Mouse (Mus musculus) forelimb bud, embryonic 11.5 days (tissue): Measurements from ENCODE around the gene Tpst1.

Experiments
- DNase-seq: peaks from one replicate; pipeline ENCODE4 v3.0.0-alpha.2; 2012; ENCODE audit warnings: low read depth, low spot score

Gene Tpst1

DNA sequence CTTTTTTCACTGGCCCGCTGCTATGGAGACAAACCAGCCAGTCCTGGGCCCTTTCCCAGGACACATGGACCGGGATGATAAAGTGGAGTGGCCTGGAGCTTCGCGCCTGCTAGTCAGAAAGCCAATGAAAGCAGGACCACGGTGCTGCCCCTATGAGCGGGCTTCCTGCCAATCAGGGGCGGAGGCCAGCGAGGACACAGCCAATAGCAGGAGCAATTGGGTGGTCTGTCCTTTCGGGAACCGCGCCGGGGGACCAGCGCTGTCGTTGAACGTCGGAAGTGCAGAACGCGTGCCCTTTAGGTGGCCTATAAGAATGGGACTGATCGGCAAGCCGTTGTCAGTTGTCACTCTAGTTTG lies 70.8 kb downstream of the Tpst1 start:
- DNase-seq: peak; percentile 61

DNA sequence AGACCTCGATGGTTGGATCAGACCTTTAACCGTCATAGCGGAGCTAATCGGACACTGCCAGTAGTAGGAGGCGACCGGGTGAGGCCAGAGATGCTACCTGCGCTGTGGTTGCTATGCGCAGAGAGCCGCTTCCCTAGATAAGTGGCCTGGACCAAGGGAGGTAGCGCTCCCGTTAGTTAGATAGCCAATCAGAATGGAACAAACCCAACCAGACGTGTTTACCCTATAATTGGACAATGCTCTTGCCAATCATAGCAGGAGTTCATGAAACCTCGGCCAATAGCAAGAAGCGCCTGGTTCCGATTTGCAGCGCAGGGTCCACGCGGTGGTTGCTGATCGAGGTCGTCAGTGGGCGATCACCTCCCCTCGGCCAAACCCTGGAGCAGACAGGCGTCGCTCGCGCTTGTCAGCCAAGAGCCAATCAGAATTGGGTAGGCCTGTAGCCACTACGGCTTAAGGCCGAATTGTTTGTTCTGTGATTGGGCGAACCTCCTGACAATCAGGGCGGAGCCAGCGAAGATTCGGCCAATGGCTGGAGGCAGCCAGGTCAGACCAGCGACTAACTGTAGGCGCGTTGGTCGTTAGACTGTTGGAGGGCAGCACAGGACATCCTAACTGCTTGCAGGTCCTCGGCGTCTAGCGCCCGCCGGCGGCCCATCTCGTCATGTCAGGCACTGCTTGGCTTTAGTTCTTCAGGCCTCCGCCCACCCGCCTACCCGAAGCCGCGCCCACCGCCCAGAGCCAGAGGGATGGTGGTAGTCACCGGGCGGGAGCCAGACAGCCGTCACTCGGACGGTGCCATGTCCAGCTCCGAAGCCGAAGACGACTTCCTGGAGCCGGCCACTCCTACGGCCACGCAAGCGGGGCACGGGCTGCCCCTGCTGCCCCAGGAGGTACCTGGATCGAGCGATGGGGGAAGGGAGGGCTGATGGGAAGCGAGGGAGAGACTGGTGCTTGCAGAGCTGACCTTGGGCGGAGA lies 71.5 kb downstream of the Tpst1 start, which contains the start of gene Kctd7:
Gene Kctd7 (plus strand): TSS at position 528 of the 979 bp plus-strand sequence.
- peak; percentile 98 for DNase-seq

DNA sequence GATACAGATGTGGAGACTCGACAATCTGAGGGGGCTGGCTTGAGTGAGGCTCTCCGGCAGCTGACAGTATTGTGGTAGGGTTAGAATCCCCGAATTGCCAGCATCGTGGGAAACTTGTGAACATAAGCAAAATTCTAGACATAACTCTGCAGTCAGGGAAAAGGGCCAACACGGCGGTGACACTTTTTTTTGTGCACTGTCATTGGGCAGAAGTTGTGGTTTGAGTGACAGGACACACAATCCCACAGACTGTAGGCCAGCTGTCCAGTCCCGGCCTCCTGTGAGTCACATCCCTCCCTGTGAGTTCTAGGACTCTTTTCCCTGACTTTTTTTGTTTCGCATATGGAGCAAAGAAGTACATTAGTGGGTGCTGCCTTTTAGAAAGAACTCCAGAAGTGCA lies 72.8 kb downstream of the Tpst1 start:
- DNase-seq: no peak

DNA sequence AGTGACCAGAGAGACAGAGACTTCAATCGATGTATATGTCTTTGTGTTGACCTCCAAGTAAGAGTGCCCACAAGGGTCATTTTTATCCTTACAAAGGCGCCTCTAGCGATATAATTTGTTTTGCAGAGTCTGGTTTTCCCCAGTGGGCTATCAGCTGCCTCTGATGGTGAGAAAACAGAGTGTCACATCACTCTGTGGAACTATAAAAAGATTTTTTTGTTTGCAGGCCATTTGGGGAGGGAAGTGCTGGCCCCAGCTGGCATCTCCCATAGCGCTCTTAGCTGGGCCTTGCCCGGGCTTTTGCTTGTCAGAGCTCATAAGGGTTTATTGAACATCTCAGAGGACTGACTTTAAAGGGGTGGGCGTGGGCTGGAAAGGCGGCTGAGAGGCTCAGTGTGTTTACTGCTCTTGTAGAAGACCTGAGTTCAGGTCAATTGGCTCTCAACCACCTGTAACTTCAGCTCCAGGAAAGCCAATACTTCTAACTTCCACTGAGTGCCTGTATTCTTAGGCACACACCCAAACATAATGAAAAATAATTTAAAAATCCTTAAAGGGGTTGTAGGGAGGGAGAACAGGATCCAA lies 76.7 kb downstream of the Tpst1 start:
- DNase-seq: no peak

DNA sequence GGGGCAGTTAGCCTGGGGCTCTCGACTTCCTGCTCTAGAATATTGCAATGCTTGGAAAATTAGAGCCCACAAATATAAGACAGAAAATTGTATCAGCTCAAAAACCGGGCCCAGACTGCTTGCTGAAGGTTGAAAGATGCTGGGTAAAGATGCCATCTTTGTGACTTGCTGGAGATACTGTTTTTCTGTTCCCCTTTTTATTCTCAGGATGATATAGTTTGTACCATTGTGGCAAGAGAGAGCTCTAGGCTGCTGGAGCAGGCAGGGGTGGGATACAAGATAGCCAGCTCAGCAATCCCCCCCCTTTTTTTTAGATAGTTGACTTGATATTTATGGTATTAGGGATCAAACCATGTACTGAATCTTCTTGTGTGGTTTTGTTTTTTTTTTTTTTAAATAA lies 81.2 kb downstream of the Tpst1 start:
- no peak for DNase-seq

DNA sequence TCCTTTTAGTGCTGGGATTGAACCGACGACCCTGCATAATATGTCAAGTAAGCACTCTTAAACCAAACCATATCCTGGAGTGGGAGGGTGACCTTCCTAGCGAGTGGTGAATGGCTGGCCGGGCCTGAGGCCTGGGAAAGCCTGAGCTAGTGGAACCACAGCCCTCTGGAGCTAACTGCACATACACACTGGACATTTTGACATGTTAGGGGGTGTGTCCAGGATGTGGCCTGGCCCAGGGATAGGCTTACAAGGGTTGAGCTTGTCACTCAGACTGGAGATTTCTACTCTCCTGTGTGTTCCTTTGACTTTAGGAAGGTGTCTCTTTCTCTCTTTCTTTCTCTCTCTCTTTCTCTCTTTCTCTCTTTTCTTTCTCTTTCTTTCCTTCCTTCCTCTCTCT lies 85.4 kb downstream of the Tpst1 start:
- no peak for DNase-seq

DNA sequence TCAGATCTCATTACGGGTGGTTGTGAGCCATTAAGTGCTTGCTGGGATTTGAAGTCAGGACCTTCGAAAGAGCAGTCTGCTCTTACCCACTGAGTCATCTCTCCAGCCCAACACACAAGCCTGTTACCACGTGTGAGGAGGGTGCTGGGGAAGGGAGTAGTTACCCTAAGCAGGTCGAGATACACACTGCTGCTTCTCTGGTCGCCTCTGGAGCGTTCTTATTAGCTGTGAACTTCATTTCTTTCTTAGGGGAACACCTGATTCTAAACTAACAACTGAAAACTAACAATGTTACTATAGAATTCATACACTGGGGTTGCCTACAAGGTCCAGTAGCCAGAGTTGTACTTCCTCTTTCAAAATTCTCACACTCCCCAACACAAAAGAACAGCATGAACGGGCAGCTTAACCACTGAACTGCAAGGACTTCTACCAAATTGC lies 86.7 kb downstream of the Tpst1 start:
- no peak for DNase-seq

DNA sequence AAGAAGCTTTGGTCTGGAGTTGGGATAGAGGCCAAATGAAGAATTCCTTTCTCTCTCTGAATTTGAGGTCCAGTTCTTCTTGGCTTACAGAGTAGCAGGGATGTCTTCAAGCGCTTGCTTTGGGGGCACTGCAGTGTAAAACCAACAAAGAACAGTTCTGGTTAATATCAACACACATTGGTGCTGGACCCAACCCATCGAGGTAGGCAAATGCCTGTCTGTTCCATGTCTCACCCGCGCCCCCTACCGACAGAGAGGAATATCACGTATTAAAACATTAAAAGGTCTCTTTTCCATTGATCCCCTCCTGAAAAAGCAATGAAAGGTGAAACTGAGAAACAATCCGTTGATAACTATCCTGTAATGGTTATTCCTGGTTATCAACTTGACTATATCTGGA lies 90.5 kb downstream of the Tpst1 start:
- peak; percentile 62 for DNase-seq

DNA sequence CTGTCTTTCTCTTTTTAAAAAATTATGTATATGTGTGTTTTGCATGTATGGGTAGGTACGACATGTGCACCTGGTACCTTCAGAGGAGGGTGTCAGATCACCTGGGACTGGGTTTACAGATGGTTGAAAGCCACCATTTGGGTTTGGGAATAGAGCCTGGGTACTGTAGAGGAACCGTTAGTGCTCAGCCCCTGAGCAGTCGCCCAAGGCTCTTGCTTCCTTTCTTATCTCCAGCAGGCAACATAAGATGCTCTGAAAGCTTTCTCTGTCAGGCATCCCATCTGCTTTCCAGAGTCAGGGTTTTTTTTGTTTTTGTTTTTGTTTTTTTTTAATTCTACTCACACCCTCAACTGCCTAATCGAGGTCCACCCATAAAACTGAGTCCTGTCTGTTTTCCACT lies 92.1 kb downstream of the Tpst1 start:
- no peak for DNase-seq

DNA sequence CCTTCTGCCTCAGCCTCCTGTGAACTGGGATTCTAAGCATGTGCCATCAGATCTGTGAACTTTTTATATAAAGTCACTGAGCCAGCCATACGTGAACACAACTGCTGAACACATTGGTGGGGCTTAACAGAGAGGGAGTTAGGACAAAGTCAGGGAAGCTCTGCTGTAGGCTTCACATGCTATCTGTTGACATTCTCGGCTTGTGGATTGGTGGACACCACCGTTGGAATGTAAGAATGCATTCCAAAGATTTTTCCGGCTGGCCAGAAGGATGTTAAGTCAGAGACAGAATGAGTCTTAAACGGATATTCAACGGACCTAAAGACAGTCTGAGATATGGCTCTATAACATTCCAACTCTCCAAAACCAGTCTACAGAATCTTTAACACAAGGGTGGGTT lies 96.0 kb downstream of the Tpst1 start:
- DNase-seq: no peak

DNA sequence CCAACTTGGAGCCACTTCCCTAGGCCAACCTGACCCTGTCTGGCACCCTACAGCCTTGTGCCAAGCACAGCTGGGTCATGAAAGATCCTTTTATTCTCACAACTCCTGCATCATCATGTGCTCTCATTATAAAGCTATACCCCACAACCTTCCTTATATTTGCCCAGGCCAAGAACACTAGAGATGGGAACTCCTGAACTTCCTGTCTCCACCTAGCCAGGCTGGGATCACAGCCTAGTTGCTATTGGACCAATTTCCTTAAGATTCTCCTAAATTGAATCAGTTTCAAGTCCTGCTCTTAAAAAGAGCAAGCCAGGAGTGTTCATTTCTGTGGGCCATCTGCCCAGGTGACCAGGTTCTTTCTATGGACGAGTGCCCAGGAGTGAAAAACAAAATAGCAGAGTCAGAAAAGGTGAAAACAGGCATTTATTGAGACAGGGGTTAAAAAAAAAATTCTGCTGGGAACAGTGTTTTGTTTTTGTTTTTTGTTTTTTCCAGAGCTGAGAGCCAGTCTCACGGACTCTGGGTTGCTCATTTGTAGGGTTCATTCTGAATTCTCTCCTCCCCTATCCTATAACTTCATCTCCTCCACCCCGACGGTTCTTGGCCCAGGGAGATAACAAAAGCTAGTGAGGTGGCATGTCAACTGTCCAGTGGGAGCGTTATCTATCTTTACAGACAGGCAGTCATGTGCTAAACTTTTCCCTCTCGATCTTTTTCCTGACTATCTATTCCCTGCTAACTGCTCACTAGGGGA lies 97.7 kb downstream of the Tpst1 start:
- DNase-seq: no peak

DNA sequence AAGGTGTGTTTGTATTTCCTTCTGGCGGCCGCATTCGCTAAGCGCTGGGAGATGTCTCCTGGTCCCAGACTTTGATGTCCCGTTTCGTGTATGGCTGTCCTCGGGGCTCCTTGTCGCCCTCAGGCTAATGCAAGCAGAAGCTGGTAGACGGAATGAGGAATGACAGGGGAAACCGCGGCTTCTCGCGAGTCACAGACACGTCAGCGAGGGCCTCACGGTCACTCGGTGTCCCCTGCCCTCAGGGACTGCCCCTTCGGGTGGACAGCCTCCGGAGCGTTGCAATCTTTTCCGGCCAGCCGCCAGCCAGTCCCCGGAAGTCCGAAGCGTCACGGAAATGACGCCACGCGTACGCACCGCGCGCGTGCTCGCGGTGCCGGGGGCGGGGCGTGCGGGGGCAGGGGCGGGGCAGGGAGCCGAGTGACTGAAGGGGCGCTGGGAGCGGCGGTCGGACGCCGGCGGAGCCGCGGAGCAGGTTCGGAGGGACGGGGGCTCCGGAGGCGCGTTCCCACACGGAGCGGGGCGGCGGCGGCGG lies 98.4 kb downstream of the Tpst1 start, which contains the start of gene Rabgef1:
Gene Rabgef1 (plus strand): TSS at position 376 of the 532 bp plus-strand sequence.
- peak; percentile 86 for DNase-seq

DNA sequence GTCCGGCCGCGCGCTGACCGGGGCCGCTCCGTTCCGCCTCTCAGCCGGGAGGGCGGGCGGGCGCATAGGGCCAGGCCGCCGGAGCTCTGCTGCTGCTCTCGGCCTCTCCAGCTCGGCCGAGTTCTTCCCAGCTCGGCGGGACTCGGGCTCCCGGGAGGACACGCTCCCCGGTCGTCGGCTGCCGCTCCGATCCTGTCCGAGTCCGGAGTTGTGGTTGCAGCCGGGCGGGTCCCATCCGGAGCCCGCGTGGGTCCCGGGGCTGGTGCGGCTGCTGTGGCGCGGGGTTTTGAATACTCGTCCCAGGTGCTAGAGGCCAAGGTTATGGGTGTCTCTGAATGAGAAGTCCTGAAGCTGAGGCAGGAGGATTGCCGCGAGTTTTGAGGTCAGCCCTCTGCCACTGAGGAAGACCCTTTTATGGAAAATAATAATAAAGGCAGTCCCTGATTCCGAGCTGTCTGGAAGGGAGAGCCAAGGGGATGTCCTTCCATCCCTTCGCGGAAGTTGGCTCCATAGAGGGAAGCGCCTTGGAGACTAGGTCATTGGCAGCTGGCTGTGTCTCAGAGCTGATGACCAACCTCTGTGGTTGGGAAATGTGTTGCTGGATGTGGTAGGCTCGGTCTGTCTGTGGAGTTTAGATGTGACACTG lies 99.0 kb downstream of the Tpst1 start:
- DNase-seq: peak; percentile 11

DNA sequence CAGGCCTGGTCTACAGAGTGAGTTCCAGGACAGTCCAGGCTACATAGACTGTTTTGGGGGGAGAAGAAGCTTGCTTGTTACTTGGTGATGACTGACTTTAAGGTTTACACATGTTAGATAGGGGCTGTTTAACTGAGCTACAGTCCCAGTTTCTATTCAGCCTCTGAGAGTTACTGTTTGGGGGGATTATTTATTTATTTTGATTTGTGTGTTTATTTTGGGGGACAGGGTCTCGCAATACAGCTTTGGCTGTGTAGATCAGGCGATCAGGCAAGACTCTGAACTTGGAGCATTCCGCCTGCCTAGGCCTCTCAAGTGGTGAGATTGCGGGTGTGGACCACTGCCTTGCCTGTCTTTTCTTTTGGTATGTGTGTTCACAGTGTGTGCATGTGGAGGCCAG lies 99.9 kb downstream of the Tpst1 start:
- DNase-seq: no peak

DNA sequence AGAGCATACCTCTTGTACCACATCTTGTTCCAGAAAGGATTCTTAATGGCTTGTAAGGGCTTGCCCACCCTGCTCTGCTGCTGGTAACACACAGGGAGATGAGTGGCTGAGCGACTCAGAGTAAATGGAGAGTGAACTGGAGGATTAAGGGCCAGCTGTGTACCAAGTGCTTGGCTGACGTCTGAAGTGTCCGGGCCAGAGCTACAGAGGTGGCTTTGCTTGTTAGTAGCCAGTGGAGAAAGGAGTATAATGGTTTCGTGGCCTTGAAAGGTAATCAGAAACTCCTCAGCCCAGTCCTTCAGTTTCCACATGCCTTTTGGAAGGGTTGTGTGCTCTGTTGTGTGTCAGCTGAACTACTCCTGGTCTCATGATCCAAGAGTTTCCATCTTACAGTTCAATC lies 104.7 kb downstream of the Tpst1 start:
- DNase-seq: no peak

DNA sequence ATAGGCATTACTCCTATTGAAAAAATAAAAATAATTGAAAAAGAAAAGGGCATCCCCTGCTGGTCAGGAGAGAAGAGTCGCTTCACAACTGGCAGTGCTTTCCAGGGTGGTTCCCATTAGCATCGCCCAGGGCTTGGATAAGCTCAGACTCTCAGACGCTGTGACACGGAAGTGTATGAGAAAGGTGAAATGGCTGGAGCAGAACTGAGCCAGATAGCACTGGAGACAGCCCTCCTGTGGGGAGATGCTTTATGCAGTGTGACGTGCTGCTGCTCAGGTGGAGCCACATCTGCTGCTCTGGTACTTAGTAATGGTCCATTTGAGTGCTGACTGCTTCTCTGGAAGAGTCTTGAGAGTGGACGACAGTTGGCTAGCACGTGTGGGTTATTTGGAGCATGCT lies 107.2 kb downstream of the Tpst1 start:
- no peak for DNase-seq

DNA sequence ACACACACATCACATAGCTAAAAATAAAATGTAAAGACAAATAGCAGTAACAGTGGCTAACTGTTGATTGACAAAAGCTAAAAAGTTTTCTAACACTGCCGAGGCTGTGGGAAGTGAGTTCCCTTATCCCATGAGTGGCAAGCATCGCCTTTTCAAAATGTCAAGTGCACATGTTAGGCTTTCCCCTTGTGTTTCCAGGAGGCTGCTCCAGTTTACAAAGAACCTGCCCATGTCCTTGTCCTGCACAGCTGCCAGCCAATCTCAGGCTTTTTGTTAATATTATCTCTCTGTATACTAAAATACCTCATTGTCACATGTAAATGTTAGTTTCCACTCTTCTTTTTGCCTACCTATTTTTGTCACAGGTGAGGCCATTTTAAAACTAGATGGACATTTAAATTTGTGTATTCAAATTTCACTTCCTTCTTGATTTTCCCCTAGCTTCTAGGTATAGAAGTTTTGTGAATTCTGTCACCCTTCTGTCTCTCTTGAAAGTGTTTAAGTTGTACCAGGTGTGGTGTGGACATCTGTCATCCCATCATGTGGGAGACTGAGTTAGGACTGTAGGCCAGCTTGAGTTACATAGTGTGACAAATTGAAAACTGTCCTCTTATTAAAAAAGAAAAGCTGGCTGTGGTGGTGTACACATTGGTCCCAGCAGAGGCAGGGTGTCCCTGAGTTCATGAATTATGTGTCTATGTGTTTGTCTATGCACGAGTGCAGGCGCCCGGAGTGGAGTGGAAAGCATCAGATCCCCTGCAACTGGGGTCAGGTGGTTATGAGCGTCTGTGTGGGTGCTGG lies 108.8 kb downstream of the Tpst1 start:
- no peak for DNase-seq

DNA sequence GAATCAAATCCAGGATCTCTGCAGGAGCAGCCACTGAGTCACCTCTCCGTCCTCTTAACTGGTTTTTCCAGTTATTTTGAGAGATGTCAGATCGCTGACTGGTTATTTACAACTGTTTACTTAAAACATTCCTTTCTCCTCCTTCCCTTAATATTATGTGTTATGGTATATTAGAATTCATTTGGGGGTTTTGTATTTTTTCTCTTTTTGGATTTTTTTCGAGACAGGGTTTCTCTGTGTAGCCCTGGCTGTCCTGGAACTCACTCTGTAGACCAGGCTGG lies 109.4 kb downstream of the Tpst1 start:
- no peak for DNase-seq

DNA sequence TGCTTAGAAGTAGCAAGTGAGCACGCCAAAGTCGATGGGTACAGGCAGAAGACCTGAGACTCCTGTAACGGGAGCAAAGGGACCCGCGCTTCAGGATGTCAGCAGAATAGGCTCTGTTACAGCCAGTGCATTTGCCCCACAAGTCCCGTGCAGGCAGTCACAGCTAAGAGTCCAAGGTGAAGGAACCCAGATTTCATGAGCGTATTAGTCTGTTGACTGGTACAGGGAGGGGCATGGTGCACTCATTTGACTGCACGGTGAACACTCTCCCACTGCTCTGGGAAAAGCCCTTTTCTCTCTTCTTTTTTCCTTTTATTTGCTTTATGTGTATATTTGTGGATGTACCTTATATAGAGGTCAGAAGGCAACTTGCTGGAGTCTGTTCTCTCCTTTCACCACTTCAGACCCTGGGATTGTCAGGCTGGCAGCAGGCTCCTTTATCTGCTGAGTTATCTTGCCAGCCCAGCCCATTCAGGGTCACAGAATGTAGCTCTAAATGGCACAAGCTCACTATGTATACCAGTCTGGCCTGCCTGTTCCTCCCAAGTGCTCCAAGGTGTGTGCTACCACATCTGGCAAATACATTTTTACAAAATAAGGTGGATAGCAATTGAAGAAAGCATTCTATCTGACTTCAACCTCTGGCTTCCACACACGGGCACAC lies 111.2 kb downstream of the Tpst1 start:
- DNase-seq: no peak

DNA sequence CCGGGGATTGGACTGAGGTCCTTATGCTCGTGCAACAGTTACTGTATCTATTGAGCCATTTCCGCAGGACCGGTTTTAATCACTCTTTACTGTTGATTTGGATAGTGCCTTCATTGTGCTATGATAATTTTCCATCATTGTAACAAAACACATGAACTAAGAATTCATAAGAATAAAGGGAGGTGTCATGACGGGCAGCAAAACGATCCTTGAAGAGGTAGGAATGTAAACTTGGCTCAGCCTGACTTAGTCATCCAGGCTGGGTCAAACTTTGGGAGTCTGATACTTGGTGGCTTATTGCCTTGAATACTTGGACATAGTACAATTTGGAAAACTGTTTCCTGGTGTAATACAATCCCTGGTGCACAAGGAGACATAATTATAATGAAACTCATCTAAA lies 112.2 kb downstream of the Tpst1 start:
- DNase-seq: no peak
